Mouse (Mus musculus) liver, adult 10 weeks (tissue): ENCODE measurements around the gene Gm6526. TPM values are rescaled to one million over a fixed set of nuclear protein-coding genes. Genes with fewer than 3 reads are reported as not detected.

Experiments used
- polyA plus RNA-seq: library from polyadenylated mRNA; stranded (reverse); fragments of 350-450 nt; fragmentation: Illumina TruSeq; extraction: RNeasy Lipid Tissue Mini Kit (QIAGEN cat#74804); gene quantifications from one replicate; pipeline ENCODE4 v1.2.3, GENCODE M21; 2014; ENCODE audit warnings: low read depth, low replicate concordance

Gene Gm6526
- polyA plus RNA-seq: not detected

DNA sequence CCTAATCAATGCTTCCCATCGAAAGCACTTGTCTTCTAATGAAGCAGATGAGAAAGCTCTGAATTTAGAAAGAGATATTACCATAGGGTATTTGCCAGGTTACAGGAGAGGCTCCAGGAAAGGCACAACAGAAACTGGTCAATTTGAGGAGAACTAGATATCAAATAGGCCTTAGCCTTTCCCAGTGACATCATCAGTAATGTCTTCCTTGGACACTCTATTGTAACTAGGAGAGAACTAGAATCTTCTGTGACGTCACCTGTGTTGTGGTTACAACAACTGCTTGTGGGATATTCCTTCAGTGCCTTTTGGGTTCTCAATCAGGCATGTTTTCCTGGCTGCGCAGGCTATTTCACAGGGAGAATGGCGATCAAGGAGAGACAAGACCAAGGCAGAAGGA, at the start of gene Gm6526:
Gene Gm6526, plus strand, starts transcription at position 301 of the 400 bp plus-strand sequence.

DNA sequence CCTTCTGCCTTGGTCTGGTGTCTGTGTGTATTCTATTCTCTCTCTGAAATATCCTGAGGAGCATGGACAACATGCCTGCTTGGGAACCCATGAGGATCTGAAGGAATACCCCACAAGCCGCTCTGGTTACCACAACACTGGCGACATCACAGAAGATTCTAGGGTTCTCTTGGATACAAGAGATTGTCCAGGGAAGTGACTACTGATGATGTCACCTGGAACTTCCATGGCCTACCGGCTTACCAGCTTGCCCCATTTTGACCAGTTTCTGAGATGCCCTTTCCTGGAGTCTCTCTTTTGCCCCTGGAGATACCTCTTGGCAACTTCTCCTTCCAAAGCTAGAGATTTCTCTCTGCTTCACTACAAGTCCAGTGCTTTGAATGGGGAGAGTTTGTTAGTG, 20.3 kb upstream of the Gm6526 start, which contains the start of gene Gm16506:
Gene Gm16506, minus strand, starts transcription at position 101 of the 400 bp plus-strand sequence.

DNA sequence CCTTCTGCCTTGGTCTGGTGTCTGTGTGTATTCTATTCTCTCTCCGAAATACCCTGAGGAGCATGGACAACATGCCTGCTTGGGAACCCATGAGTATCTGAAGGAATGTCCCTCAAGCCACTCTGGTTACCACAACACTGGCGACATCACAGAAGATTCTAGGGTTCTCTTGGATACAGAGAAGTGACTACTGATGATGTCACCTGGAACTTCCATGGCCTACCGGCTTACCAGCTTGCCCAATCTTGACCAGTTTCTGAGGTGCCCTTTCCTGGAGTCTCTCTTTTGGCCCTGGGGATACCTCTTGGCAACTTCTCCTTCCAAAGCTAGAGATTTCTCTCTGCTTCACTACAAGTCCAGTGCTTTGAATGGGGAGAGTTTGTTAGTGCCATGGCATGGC, 37.0 kb downstream of the Gm6526 start, which contains the start of gene Gm8180:
Gene Gm8180, minus strand, starts transcription at position 101 of the 400 bp plus-strand sequence.

Other genes starting within 250 kb of the Gm6526 start
- not detected for gene Gm5799, start 204.3 kb upstream of the Gm6526 start, polyA plus RNA-seq
- not detected for gene Gm17654, start 168.7 kb upstream of the Gm6526 start, polyA plus RNA-seq
- not detected for gene Gm10375, start 139.9 kb upstream of the Gm6526 start, polyA plus RNA-seq
- gene Gm8165, start 70.7 kb upstream of the Gm6526 start, polyA plus RNA-seq: not detected
- gene Gm7324, start 50.0 kb upstream of the Gm6526 start, polyA plus RNA-seq: 0.95 TPM
- not detected for gene Gm16506, start 20.4 kb upstream of the Gm6526 start, polyA plus RNA-seq
- not detected for gene Gm8180, start 36.9 kb downstream of the Gm6526 start, polyA plus RNA-seq
- not detected for gene Ear1, start 127.7 kb downstream of the Gm6526 start, polyA plus RNA-seq
- gene Ear10, start 175.7 kb downstream of the Gm6526 start, polyA plus RNA-seq: not detected
- gene Gm8113, start 177.5 kb downstream of the Gm6526 start, polyA plus RNA-seq: 0.48 TPM
- gene Ang5, start 209.2 kb downstream of the Gm6526 start, polyA plus RNA-seq: not detected